Mouse (Mus musculus): ENCODE data around the gene Rapgef6.

Gene Rapgef6

GRCm38 (mm10) chr11:54741330-54741729 lies 218.7 kb downstream of the Rapgef6 start:
- DNase-seq: no peak

- DNase-seq: no peak
Observed at GRCm38 (mm10) chr11:54744231-54744630, 221.6 kb downstream of the Rapgef6 start.
